Mouse (Mus musculus): ENCODE measurements around the gene Clec10a. TPM values are rescaled to one million over a fixed set of nuclear protein-coding genes. Genes with fewer than 3 reads are reported as not detected.

The Clec10a gene
- polyA plus RNA-seq, 1 experiment from 2014 or later = 0.78 TPM

- H3K27me3 ChIP-seq (ENCODE audit: control insufficient read depth, insufficient read depth, low read length) = no peaks in the 10 kb centered on the region
- no peaks in the 10 kb centered on the region for H3K4me1 ChIP-seq (replicated peaks; ENCODE audit: control insufficient read depth, insufficient read depth, low read length)
- no peaks in the 10 kb centered on the region for H3K9me3 ChIP-seq (ENCODE audit: control insufficient read depth, low read length)
- ATAC-seq (ENCODE audit: low FRiP score) (no peak), DNase-seq (ENCODE audit: low spot score) (no peak)
- 75% methylated on average over 8 of the region's 8 CpGs for WGBS
- H3K36me3 ChIP-seq (replicated peaks; ENCODE audit: control insufficient read depth, insufficient read depth) = no peaks in the 10 kb centered on the region
- H3K4me2 ChIP-seq (replicated peaks) = no peak overlapping the region
- no peak overlapping the region for H3K4me3 ChIP-seq (replicated peaks; ENCODE audit: low read length)
- no peak overlapping the region for H3K9ac ChIP-seq
- no peak overlapping the region for H3K27ac ChIP-seq
These were observed 21.6 kb downstream of the Clec10a start for GRCm38 (mm10) chr11:70177647-70178046.

- Histone ChIP-seq H3K9ac (no peak overlapping the region), H3K36me3 (replicated peaks; ENCODE audit: control insufficient read depth, insufficient read depth) (no peaks in the 10 kb centered on the region), H3K27ac (no peak overlapping the region), H3K4me3 (replicated peaks; ENCODE audit: low read length) (no peak overlapping the region), H3K4me1 (replicated peaks; ENCODE audit: control insufficient read depth, insufficient read depth, low read length) (no peaks in the 10 kb centered on the region), H3K27me3 (ENCODE audit: control insufficient read depth, insufficient read depth, low read length) (no peaks in the 10 kb centered on the region), H3K4me2 (replicated peaks) (no peak overlapping the region), H3K9me3 (ENCODE audit: control insufficient read depth, low read length) (no peaks in the 10 kb centered on the region)
- no peak for DNase-seq (ENCODE audit: low spot score)
- ATAC-seq (ENCODE audit: low FRiP score) = no peak
- WGBS = 90% methylated on average over 11 of the region's 11 CpGs
These were observed 22.3 kb downstream of the Clec10a start for GRCm38 (mm10) chr11:70178311-70178710.

- no peaks in the 10 kb centered on the region for H3K9me3 ChIP-seq (ENCODE audit: control insufficient read depth, low read length)
- H3K27ac ChIP-seq = no peak overlapping the region
- no peaks in the 10 kb centered on the region for H3K36me3 ChIP-seq (replicated peaks; ENCODE audit: control insufficient read depth, insufficient read depth)
- H3K4me2 ChIP-seq (replicated peaks) = no peak overlapping the region
- H3K9ac ChIP-seq = no peak overlapping the region
- no peaks in the 10 kb centered on the region for H3K4me1 ChIP-seq (replicated peaks; ENCODE audit: control insufficient read depth, insufficient read depth, low read length)
- 78% methylated on average over 11 of the region's 11 CpGs for WGBS
- DNase-seq (ENCODE audit: low spot score) (no peak), ATAC-seq (ENCODE audit: low FRiP score) (no peak)
- no peak overlapping the region for H3K4me3 ChIP-seq (replicated peaks; ENCODE audit: low read length)
- H3K27me3 ChIP-seq (ENCODE audit: control insufficient read depth, insufficient read depth, low read length) = no peaks in the 10 kb centered on the region
These were observed 22.8 kb downstream of the Clec10a start for GRCm38 (mm10) chr11:70178756-70179155.

- no peak overlapping the region for H3K9ac ChIP-seq
- no peak overlapping the region for H3K4me2 ChIP-seq (replicated peaks)
These were observed 23.4 kb downstream of the Clec10a start for GRCm38 (mm10) chr11:70179401-70179800.

GRCm38 (mm10) chr11:70180496-70180895 is 24.5 kb downstream of the Clec10a start:
- Histone ChIP-seq H3K4me3 (replicated peaks; ENCODE audit: low read length) (no peak overlapping the region), H3K9me3 (ENCODE audit: control insufficient read depth, low read length) (no peaks in the 10 kb centered on the region), H3K4me2 (replicated peaks) (no peak overlapping the region), H3K36me3 (replicated peaks; ENCODE audit: control insufficient read depth, insufficient read depth) (no peaks in the 10 kb centered on the region), H3K27me3 (ENCODE audit: control insufficient read depth, insufficient read depth, low read length) (no peaks in the 10 kb centered on the region), H3K9ac (no peak overlapping the region), H3K4me1 (replicated peaks; ENCODE audit: control insufficient read depth, insufficient read depth, low read length) (no peaks in the 10 kb centered on the region), H3K27ac (no peak overlapping the region)
- WGBS = 90% methylated on average over 4 of the region's 4 CpGs
- ATAC-seq (ENCODE audit: low FRiP score) (no peak), DNase-seq (ENCODE audit: low spot score) (no peak)

More at GRCm38 (mm10) chr11:70179401-70179800, 23.4 kb downstream of the Clec10a start:
- no peaks in the 10 kb centered on the region for H3K36me3 ChIP-seq (replicated peaks; ENCODE audit: control insufficient read depth, insufficient read depth)
- DNase-seq (ENCODE audit: low spot score) (peak; percentile 59), ATAC-seq (ENCODE audit: low FRiP score) (no peak)
- no peak overlapping the region for H3K27ac ChIP-seq
- H3K4me3 ChIP-seq (replicated peaks; ENCODE audit: low read length) = no peak overlapping the region
- no peaks in the 10 kb centered on the region for H3K9me3 ChIP-seq (ENCODE audit: control insufficient read depth, low read length)
- H3K4me1 ChIP-seq (replicated peaks; ENCODE audit: control insufficient read depth, insufficient read depth, low read length) = no peaks in the 10 kb centered on the region
- H3K27me3 ChIP-seq (ENCODE audit: control insufficient read depth, insufficient read depth, low read length) = no peaks in the 10 kb centered on the region
- WGBS = 36% methylated on average over 14 of the region's 14 CpGs

- Histone ChIP-seq H3K27ac (no peak overlapping the region), H3K4me1 (replicated peaks; ENCODE audit: control insufficient read depth, insufficient read depth, low read length) (no peaks in the 10 kb centered on the region), H3K4me3 (replicated peaks; ENCODE audit: low read length) (no peak overlapping the region), H3K27me3 (ENCODE audit: control insufficient read depth, insufficient read depth, low read length) (no peaks in the 10 kb centered on the region), H3K4me2 (replicated peaks) (no peak overlapping the region), H3K36me3 (replicated peaks; ENCODE audit: control insufficient read depth, insufficient read depth) (no peaks in the 10 kb centered on the region), H3K9ac (no peak overlapping the region), H3K9me3 (ENCODE audit: control insufficient read depth, low read length) (no peaks in the 10 kb centered on the region)
- ATAC-seq (ENCODE audit: low FRiP score) = no peak
- DNase-seq (ENCODE audit: low spot score) = no peak
- 84% methylated on average over 7 of the region's 7 CpGs for WGBS
These were observed 29.1 kb downstream of the Clec10a start for GRCm38 (mm10) chr11:70185120-70185519.

- Histone ChIP-seq H3K4me1 (replicated peaks; ENCODE audit: control insufficient read depth, insufficient read depth, low read length) (no peaks in the 10 kb centered on the region), H3K27me3 (ENCODE audit: control insufficient read depth, insufficient read depth, low read length) (no peaks in the 10 kb centered on the region), H3K9me3 (ENCODE audit: control insufficient read depth, low read length) (no peaks in the 10 kb centered on the region), H3K36me3 (replicated peaks; ENCODE audit: control insufficient read depth, insufficient read depth) (no peaks in the 10 kb centered on the region), H3K9ac (no peak overlapping the region), H3K4me3 (replicated peaks; ENCODE audit: low read length) (no peak overlapping the region), H3K4me2 (replicated peaks) (no peak overlapping the region), H3K27ac (no peak overlapping the region)
- DNase-seq (ENCODE audit: low spot score) (no peak), ATAC-seq (ENCODE audit: low FRiP score) (no peak)
- 77% methylated on average over 28 of the region's 28 CpGs for WGBS
These were observed 33.5 kb downstream of the Clec10a start for GRCm38 (mm10) chr11:70189319-70190134.

- Histone ChIP-seq H3K4me1 (replicated peaks; ENCODE audit: control insufficient read depth, insufficient read depth, low read length) (no peaks in the 10 kb centered on the region), H3K36me3 (replicated peaks; ENCODE audit: control insufficient read depth, insufficient read depth) (no peaks in the 10 kb centered on the region), H3K4me2 (replicated peaks) (no peak overlapping the region), H3K4me3 (replicated peaks; ENCODE audit: low read length) (no peak overlapping the region), H3K27ac (no peak overlapping the region), H3K9me3 (ENCODE audit: control insufficient read depth, low read length) (no peaks in the 10 kb centered on the region), H3K9ac (no peak overlapping the region), H3K27me3 (ENCODE audit: control insufficient read depth, insufficient read depth, low read length) (no peaks in the 10 kb centered on the region)
- 85% methylated on average over 6 of the region's 6 CpGs for WGBS
- ATAC-seq (ENCODE audit: low FRiP score) (no peak), DNase-seq (ENCODE audit: low spot score) (no peak)
These were observed 35.2 kb downstream of the Clec10a start for GRCm38 (mm10) chr11:70191188-70191587.

- H3K27ac ChIP-seq = no peak overlapping the region
- no peak overlapping the region for H3K9ac ChIP-seq
- H3K4me2 ChIP-seq (replicated peaks) = no peak overlapping the region
- ATAC-seq (ENCODE audit: low FRiP score) (no peak), DNase-seq (ENCODE audit: low spot score) (no peak)
- no peaks in the 10 kb centered on the region for H3K9me3 ChIP-seq (ENCODE audit: control insufficient read depth, low read length)
- WGBS = 88% methylated on average over 4 of the region's 4 CpGs
- no peaks in the 10 kb centered on the region for H3K27me3 ChIP-seq (ENCODE audit: control insufficient read depth, insufficient read depth, low read length)
- H3K4me3 ChIP-seq (replicated peaks; ENCODE audit: low read length) = no peak overlapping the region
- no peaks in the 10 kb centered on the region for H3K4me1 ChIP-seq (replicated peaks; ENCODE audit: control insufficient read depth, insufficient read depth, low read length)
- H3K36me3 ChIP-seq (replicated peaks; ENCODE audit: control insufficient read depth, insufficient read depth) = no peaks in the 10 kb centered on the region
These were observed 36.2 kb downstream of the Clec10a start for GRCm38 (mm10) chr11:70192157-70192556.

All from hindbrain, embryonic 14.5 days (tissue).